Mouse (Mus musculus) heart, embryonic 12.5 days (tissue): ENCODE data around the gene Tnfsfm13. TPM values are rescaled to one million over a fixed set of nuclear protein-coding genes. Genes with fewer than 3 reads are reported as not detected.
"Not testable (repeated sequence)": the region's sequence is repeated elsewhere in the genome, so short reads cannot be mapped to it uniquely, and the experiment has no call there.

Source experiments
- ATAC-seq: fragments of 200-750 bp; cut with Nextera tagmentation; 2 replicates; pipeline ENCODE4 v1.8.0; 2017; ENCODE audit warnings: moderate TSS enrichment, moderate library complexity; ENCODE audit not compliant: insufficient number of reproducible peaks, low FRiP score
- H3K27ac ChIP-seq: fragments of 300-500 bp; sonication (generic); 2 replicates; pipeline ENCODE4 v1.5.1; 2016; ENCODE audit warnings: mild to moderate bottlenecking, moderate library complexity; ENCODE audit not compliant: poor library complexity, severe bottlenecking
- H3K27me3 ChIP-seq: fragments of 300-500 bp; sonication (generic); replicated peaks from 2 replicates; pipeline ENCODE4 v1.6.1; 2016; ENCODE audit warnings: mild to moderate bottlenecking, moderate library complexity
- H3K36me3 ChIP-seq: fragments of 300-500 bp; sonication (generic); 2 replicates; pipeline ENCODE4 v1.6.1; 2016; ENCODE audit warnings: mild to moderate bottlenecking, moderate library complexity
- H3K4me1 ChIP-seq: fragments of 300-500 bp; sonication (generic); replicated peaks from 2 replicates; pipeline ENCODE4 v1.6.1; 2016; ENCODE audit warnings: mild to moderate bottlenecking
- H3K4me2 ChIP-seq: fragments of 300-500 bp; sonication (generic); 2 replicates; pipeline ENCODE4 v1.6.1; 2016; ENCODE audit warnings: mild to moderate bottlenecking, moderate library complexity
- H3K4me3 ChIP-seq: fragments of 300-500 bp; sonication (generic); 2 replicates; pipeline ENCODE4 v1.5.1; 2016; ENCODE audit warnings: mild to moderate bottlenecking
- H3K9ac ChIP-seq: fragments of 300-500 bp; sonication (generic); 2 replicates; pipeline ENCODE4 v1.6.1; 2016; ENCODE audit warnings: mild to moderate bottlenecking, moderate library complexity
- H3K9me3 ChIP-seq: fragments of 300-500 bp; sonication (generic); replicated peaks from 2 replicates; pipeline ENCODE4 v1.6.1; 2016; ENCODE audit warnings: mild to moderate bottlenecking, moderate library complexity
- WGBS: fragments of 180-500 bp; shearing (Covaris S2); methylation state at CpG from one replicate; pipeline ENCODE4 v1.1.7; 2016; 5-methylcytosine and 5-hydroxymethylcytosine counted together
- polyA plus RNA-seq: library from polyadenylated mRNA; unstranded; fragments of >200 nt; fragmentation: Nextera tagmentation; extraction: Ambion mirVana; gene quantifications from 2 replicates; pipeline ENCODE4 v1.2.1, GENCODE M21; 2016

Tnfsfm13 gene
- polyA plus RNA-seq, 1 experiment from 2014 or later = 1.5 TPM

- H3K27ac ChIP-seq = no peak overlapping the region
- H3K27me3 ChIP-seq = no peaks in the 10 kb centered on the region
- no peak overlapping the region for H3K4me3 ChIP-seq
- no peaks in the 10 kb centered on the region for H3K36me3 ChIP-seq
- 67% methylated on average over 8 of the region's 8 CpGs for WGBS
- ATAC-seq = no peak
- H3K9ac ChIP-seq = no peak overlapping the region
- H3K9me3 ChIP-seq = no peaks in the 10 kb centered on the region
- peaks cover 15% of the 10 kb centered on the region for H3K4me1 ChIP-seq
- H3K4me2 ChIP-seq = no peak overlapping the region
Measured at GRCm38 (mm10) chr11:69703814-69704612, 8.1 kb upstream of the Tnfsfm13 start.

GRCm38 (mm10) chr11:69703381-69703780 lies 7.5 kb upstream of the Tnfsfm13 start:
- not testable (repeated sequence) for H3K27me3 ChIP-seq, H3K9ac ChIP-seq, H3K4me3 ChIP-seq, H3K9me3 ChIP-seq, H3K4me2 ChIP-seq, H3K36me3 ChIP-seq, ATAC-seq, H3K27ac ChIP-seq
- H3K4me1 ChIP-seq = peaks cover 12% of the 10 kb centered on the region
- 82% methylated on average over 3 of the region's 3 CpGs for WGBS

GRCm38 (mm10) chr11:69702886-69703285 lies 7.0 kb upstream of the Tnfsfm13 start:
- H3K4me1 ChIP-seq = peaks cover 12% of the 10 kb centered on the region
- H3K4me2 ChIP-seq, H3K4me3 ChIP-seq, H3K9me3 ChIP-seq, H3K27ac ChIP-seq, H3K27me3 ChIP-seq, H3K36me3 ChIP-seq, H3K9ac ChIP-seq, ATAC-seq: not testable (repeated sequence)
- WGBS = 93% methylated on average over 10 of the region's 10 CpGs

- no peaks in the 10 kb centered on the region for H3K27me3 ChIP-seq
- no peak overlapping the region; the same call in 1 of the 2 replicates for H3K9ac ChIP-seq
- no peaks in the 10 kb centered on the region for H3K36me3 ChIP-seq
- H3K4me1 ChIP-seq = peaks cover 22% of the 10 kb centered on the region
- H3K4me3 ChIP-seq = no peak overlapping the region
- WGBS = 12% methylated on average over 1 of the region's 1 CpGs
- 0 out of 2 replicates have a peak, but pooled peaks cover 2% of the 10 kb centered on the region for H3K9me3 ChIP-seq
- ATAC-seq = no peak
- H3K27ac ChIP-seq = no peak overlapping the region
- 0 out of 2 replicates have a peak overlapping the region, but pooled peaks have one; percentile 1 for H3K4me2 ChIP-seq
Measured at GRCm38 (mm10) chr11:69699595-69699994, 3.7 kb upstream of the Tnfsfm13 start.

GRCm38 (mm10) chr11:69698574-69698973 lies 2.7 kb upstream of the Tnfsfm13 start:
- H3K9me3 ChIP-seq = 0 out of 2 replicates have a peak, but pooled peaks cover 2% of the 10 kb centered on the region
- no peak for ATAC-seq
- H3K36me3 ChIP-seq = no peaks in the 10 kb centered on the region
- WGBS = 68% methylated on average over 5 of the region's 5 CpGs
- H3K4me2 ChIP-seq = no peak overlapping the region
- peaks cover 22% of the 10 kb centered on the region for H3K4me1 ChIP-seq
- no peak overlapping the region for H3K9ac ChIP-seq
- no peaks in the 10 kb centered on the region for H3K27me3 ChIP-seq
- no peak overlapping the region for H3K27ac ChIP-seq
- H3K4me3 ChIP-seq = no peak overlapping the region

GRCm38 (mm10) chr11:69697396-69697795 lies 1.5 kb upstream of the Tnfsfm13 start:
- Histone ChIP-seq H3K9me3 (0 out of 2 replicates have a peak, but pooled peaks cover 2% of the 10 kb centered on the region), H3K27ac (no peak overlapping the region), H3K9ac (no peak overlapping the region), H3K4me1 (peaks cover 26% of the 10 kb centered on the region), H3K4me2 (no peak overlapping the region), H3K36me3 (no peaks in the 10 kb centered on the region), H3K4me3 (no peak overlapping the region), H3K27me3 (no peaks in the 10 kb centered on the region)
- 81% methylated on average over 3 of the region's 3 CpGs for WGBS
- no peak for ATAC-seq

- peak overlapping the region; percentile 74 for H3K9ac ChIP-seq
- ATAC-seq = peak; percentile 28
- no peaks in the 10 kb centered on the region for H3K36me3 ChIP-seq
- H3K4me3 ChIP-seq = peak overlapping the region; percentile 58
- WGBS = 31% methylated on average over 6 of the region's 6 CpGs
- peak overlapping the region; percentile 86 for H3K4me2 ChIP-seq
- H3K27ac ChIP-seq = peak overlapping the region; percentile 33; the same call in 1 of the 2 replicates
- H3K4me1 ChIP-seq = peaks cover 21% of the 10 kb centered on the region
- no peaks in the 10 kb centered on the region for H3K27me3 ChIP-seq
- 0 out of 2 replicates have a peak, but pooled peaks cover 2% of the 10 kb centered on the region for H3K9me3 ChIP-seq
Measured at GRCm38 (mm10) chr11:69695046-69695360, 895 bp downstream of the Tnfsfm13 start.

GRCm38 (mm10) chr11:69693421-69693965 lies 2.4 kb downstream of the Tnfsfm13 start:
- peaks cover 14% of the 10 kb centered on the region for H3K4me1 ChIP-seq
- H3K9me3 ChIP-seq = 0 out of 2 replicates have a peak, but pooled peaks cover under 1% of the 10 kb centered on the region
- H3K27me3 ChIP-seq = no peaks in the 10 kb centered on the region
- no peak overlapping the region for H3K9ac ChIP-seq
- no peak for ATAC-seq
- 57% methylated on average over 11 of the region's 11 CpGs for WGBS
- no peak overlapping the region for H3K27ac ChIP-seq
- no peaks in the 10 kb centered on the region for H3K36me3 ChIP-seq
- no peak overlapping the region for H3K4me3 ChIP-seq
- no peak overlapping the region for H3K4me2 ChIP-seq

- Histone ChIP-seq H3K4me3 (no peak overlapping the region), H3K27me3 (no peaks in the 10 kb centered on the region), H3K9me3 (no peaks in the 10 kb centered on the region), H3K36me3 (no peaks in the 10 kb centered on the region), H3K27ac (no peak overlapping the region), H3K4me2 (no peak overlapping the region), H3K9ac (no peak overlapping the region), H3K4me1 (peaks cover 14% of the 10 kb centered on the region)
- 89% methylated on average over 6 of the region's 6 CpGs for WGBS
- ATAC-seq = no peak
Measured at GRCm38 (mm10) chr11:69692863-69693262, 3.0 kb downstream of the Tnfsfm13 start.

GRCm38 (mm10) chr11:69692196-69692811 lies 3.6 kb downstream of the Tnfsfm13 start:
- peaks cover 14% of the 10 kb centered on the region for H3K4me1 ChIP-seq
- no peak overlapping the region for H3K9ac ChIP-seq
- WGBS = 62% methylated on average over 9 of the region's 9 CpGs
- no peaks in the 10 kb centered on the region for H3K9me3 ChIP-seq
- no peak overlapping the region for H3K27ac ChIP-seq
- no peaks in the 10 kb centered on the region for H3K36me3 ChIP-seq
- no peak overlapping the region for H3K4me3 ChIP-seq
- ATAC-seq = no peak
- no peak overlapping the region for H3K4me2 ChIP-seq
- H3K27me3 ChIP-seq = no peaks in the 10 kb centered on the region

- no peak overlapping the region for H3K4me2 ChIP-seq
- no peak overlapping the region for H3K9ac ChIP-seq
- peaks cover 27% of the 10 kb centered on the region for H3K4me1 ChIP-seq
- ATAC-seq = no peak
- H3K4me3 ChIP-seq = no peak overlapping the region
- H3K27me3 ChIP-seq = no peaks in the 10 kb centered on the region
- 89% methylated on average over 1 of the region's 1 CpGs for WGBS
- H3K9me3 ChIP-seq = no peaks in the 10 kb centered on the region
- no peaks in the 10 kb centered on the region for H3K36me3 ChIP-seq
- no peak overlapping the region for H3K27ac ChIP-seq
Measured at GRCm38 (mm10) chr11:69689891-69690290, 6.0 kb downstream of the Tnfsfm13 start.
